Mouse (Mus musculus) thymus, postnatal 0 days (tissue): ENCODE data around the gene Fh1. TPM values are rescaled to one million over a fixed set of nuclear protein-coding genes. Genes with fewer than 3 reads are reported as not detected.

Source experiments
- DNase-seq: peaks from one replicate; pipeline ENCODE4 v3.0.0-alpha.2; 2015; ENCODE audit warnings: low spot score
- polyA plus RNA-seq: library from polyadenylated mRNA; unstranded; fragments of >200 nt; fragmentation: Nextera tagmentation; extraction: Ambion mirVana; gene quantifications from 2 replicates; pipeline ENCODE4 v1.2.1, GENCODE M21; 2015

Gene Fh1
- polyA plus RNA-seq, 1 experiment from 2014 or later, result 89.6 TPM

DNA sequence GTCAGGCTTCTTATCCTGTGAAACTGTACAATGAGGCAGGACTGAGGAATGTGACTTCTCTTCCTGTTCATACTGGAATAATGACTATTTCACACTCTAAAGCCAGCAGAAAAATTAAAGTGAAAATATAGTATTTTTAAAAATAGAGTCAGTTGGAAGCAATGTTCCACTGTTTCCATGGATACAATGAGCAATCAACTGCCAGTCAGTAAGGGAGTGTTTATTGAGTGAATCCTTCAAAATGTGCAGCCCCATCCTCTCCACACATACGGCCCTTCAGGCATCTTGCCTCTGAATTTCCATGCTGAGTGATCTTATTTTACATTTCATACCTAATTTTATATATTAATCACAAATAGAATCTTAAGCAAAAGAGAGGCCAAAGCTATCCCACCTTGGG lies 74.8 kb downstream of the Fh1 start:
- DNase-seq, result no peak

Other genes starting within 250 kb of the Fh1 start
- gene Rgs7, start 133.1 kb downstream of the Fh1 start, polyA plus RNA-seq, result 0.12 TPM in 1 of 2 replicates, not detected in the other
- gene Kmo, start 5.3 kb downstream of the Fh1 start, polyA plus RNA-seq, result 2.5 and 3.1 TPM in 2 replicates
- 3.1 and 3.2 TPM in 2 replicates for gene Opn3, start 67.1 kb upstream of the Fh1 start, polyA plus RNA-seq
- 1.7 and 1.8 TPM in 2 replicates for gene Chml, start 67.3 kb upstream of the Fh1 start, polyA plus RNA-seq
- gene Wdr64, start 73.0 kb upstream of the Fh1 start, polyA plus RNA-seq, result not detected in 2 replicates